Mouse (Mus musculus) MEL (cell line): ENCODE measurements at regions not wholly inside any gene's neighbourhood (a gene's known extent, or its start where the extent isn't known, plus 50 kb on each side); places are given as distances from the start of the nearest gene placed in this dataset.

Experiments used
- DNase-seq: peaks from one replicate; pipeline ENCODE4 v3.0.0; 2011; ENCODE audit warnings: low read depth, low spot score
- H3K27ac ChIP-seq: 2 replicates; pipeline ENCODE4 v1.5.1; 2012; ENCODE audit warnings: low read depth, mild to moderate bottlenecking, control low read depth, low read length, moderate library complexity; ENCODE audit not compliant: control insufficient read depth
- H3K27me3 ChIP-seq, 2 experiments: fragments of 150-350 bp in 1 of 2; sonication (generic) in 1 of 2; 2 replicates each; pipeline ENCODE4 v1.6.1; 2012; ENCODE audit warnings: low read length in 2 of 2, mild to moderate bottlenecking in 2 of 2, improper control_type of control experiment in 1 of 2, moderate library complexity in 1 of 2; ENCODE audit not compliant: insufficient read depth in 2 of 2, control insufficient read depth in 1 of 2
- H3K36me3 ChIP-seq, 2 experiments: 2 replicates each; pipeline ENCODE4 v1.6.1; 2012 to 2014; ENCODE audit warnings: low read length in 2 of 2, improper control_type of control experiment in 1 of 2, inconsistent platforms in 1 of 2, mild to moderate bottlenecking in 1 of 2; ENCODE audit not compliant: insufficient read depth in 2 of 2, control insufficient read depth in 1 of 2
- H3K4me1 ChIP-seq, 2 experiments: fragments of 150-350 bp in 1 of 2; sonication (generic) in 1 of 2; 2 replicates each; pipeline ENCODE4 v1.6.1; 2012; ENCODE audit warnings: low read length in 2 of 2, improper control_type of control experiment in 1 of 2, mild to moderate bottlenecking in 1 of 2; ENCODE audit not compliant: insufficient read depth in 2 of 2, control insufficient read depth in 1 of 2
- H3K4me3 ChIP-seq, 2 experiments: fragments of 150-350 bp in 1 of 2; sonication (generic) in 1 of 2; 2 replicates each; pipeline ENCODE4 v1.5.1; 2012; ENCODE audit warnings: low read depth in 2 of 2, low read length in 2 of 2, mild to moderate bottlenecking in 2 of 2, moderate library complexity in 2 of 2, control low read depth in 1 of 2, improper control_type of control experiment in 1 of 2; ENCODE audit not compliant: control insufficient read depth in 1 of 2, insufficient read depth in 1 of 2
- H3K79me2 ChIP-seq: 2 replicates; pipeline ENCODE4 v1.6.1; 2012; ENCODE audit warnings: mild to moderate bottlenecking, low read length, moderate library complexity; ENCODE audit not compliant: control insufficient read depth, poor library complexity, insufficient read depth
- H3K9ac ChIP-seq: 2 replicates; pipeline ENCODE4 v1.6.1; 2012; ENCODE audit warnings: low read depth, mild to moderate bottlenecking, control low read depth, low read length, moderate library complexity; ENCODE audit not compliant: control insufficient read depth, poor library complexity, severe bottlenecking
- H3K9me3 ChIP-seq: fragments of 150-350 bp; sonication (generic); replicated peaks from 2 replicates; pipeline ENCODE4 v1.6.1; 2012; ENCODE audit warnings: mild to moderate bottlenecking, low read length, improper control_type of control experiment, moderate library complexity; ENCODE audit not compliant: insufficient read depth
- BHLHE40 ChIP-seq: IDR thresholded peaks from 2 replicates; pipeline ENCODE4 v1.6.1; 2012; ENCODE audit warnings: low read depth, mild to moderate bottlenecking, inconsistent platforms, low read length, improper control_type of control experiment, borderline replicate concordance
- CHD1 ChIP-seq: IDR thresholded peaks from 2 replicates; pipeline ENCODE4 v1.6.1; 2012; ENCODE audit warnings: low read depth, mild to moderate bottlenecking, inconsistent platforms, low read length, improper control_type of control experiment
- E2F4 ChIP-seq: IDR thresholded peaks from 2 replicates; pipeline ENCODE4 v1.6.1; 2011; ENCODE audit warnings: low read depth, low read length, improper control_type of control experiment, borderline replicate concordance
- ELF1 ChIP-seq: IDR thresholded peaks from 2 replicates; pipeline ENCODE4 v1.6.1; 2014; ENCODE audit warnings: low read depth, mild to moderate bottlenecking, inconsistent platforms, low read length, improper control_type of control experiment, moderate library complexity
- EP300 ChIP-seq, 2 experiments: IDR thresholded peaks; 2 replicates each; pipeline ENCODE4 v1.6.1; 2011; ENCODE audit warnings: improper control_type of control experiment in 2 of 2, low read length in 2 of 2, low read depth in 1 of 2, mild to moderate bottlenecking in 1 of 2
- ETS1 ChIP-seq: IDR thresholded peaks from 2 replicates; pipeline ENCODE4 v1.6.1; 2012; ENCODE audit warnings: low read depth, mild to moderate bottlenecking, inconsistent platforms, low read length, improper control_type of control experiment, moderate library complexity
- GABPA ChIP-seq: IDR thresholded peaks from 2 replicates; pipeline ENCODE4 v1.6.1; 2012; ENCODE audit warnings: low read depth, mild to moderate bottlenecking, inconsistent platforms, low read length, improper control_type of control experiment, moderate library complexity
- GATA1 ChIP-seq: IDR thresholded peaks from 2 replicates; pipeline ENCODE4 v1.6.1; 2011; ENCODE audit warnings: low read depth, low read length, improper control_type of control experiment
- HCFC1 ChIP-seq: IDR thresholded peaks from 2 replicates; pipeline ENCODE4 v1.6.1; 2012; ENCODE audit warnings: low read depth, mild to moderate bottlenecking, inconsistent platforms, low read length, improper control_type of control experiment, moderate library complexity
- JUND ChIP-seq: IDR thresholded peaks from 2 replicates; pipeline ENCODE4 v1.6.1; 2011; ENCODE audit warnings: low read depth, mild to moderate bottlenecking, improper control_type of control experiment, low read length
- KAT2A ChIP-seq: conservative IDR thresholded peaks from 2 replicates; pipeline ENCODE4 v1.6.1; 2012; ENCODE audit warnings: low read depth, low read length, improper control_type of control experiment, inconsistent platforms
- MAZ ChIP-seq: IDR thresholded peaks from 2 replicates; pipeline ENCODE4 v1.6.1; 2012; ENCODE audit warnings: low read depth, mild to moderate bottlenecking, inconsistent platforms, low read length, improper control_type of control experiment
- NELFE ChIP-seq: IDR thresholded peaks from 2 replicates; pipeline ENCODE4 v1.6.1; 2011; ENCODE audit warnings: low read depth, low read length, improper control_type of control experiment
- NRF1 ChIP-seq: IDR thresholded peaks from 2 replicates; pipeline ENCODE4 v1.6.1; 2014; ENCODE audit warnings: low read depth, mild to moderate bottlenecking, inconsistent platforms, low read length, improper control_type of control experiment, moderate library complexity; ENCODE audit not compliant: poor library complexity, insufficient read depth, severe bottlenecking
- POLR2A ChIP-seq, 2 experiments: IDR thresholded peaks; 2 replicates each; pipeline ENCODE4 v1.6.1; 2011 to 2012; ENCODE audit warnings: low read length in 2 of 2, mild to moderate bottlenecking in 2 of 2, control low read depth in 1 of 2, improper control_type of control experiment in 1 of 2, low read depth in 1 of 2, moderate library complexity in 1 of 2; ENCODE audit not compliant: control insufficient read depth in 1 of 2, insufficient read depth in 1 of 2, poor library complexity in 1 of 2
- POLR2AphosphoS2 ChIP-seq: IDR thresholded peaks from 2 replicates; pipeline ENCODE4 v1.6.1; 2011; ENCODE audit warnings: low read length, improper control_type of control experiment
- POLR2AphosphoS5 ChIP-seq: IDR thresholded peaks from 2 replicates; pipeline ENCODE4 v1.6.1; 2012; ENCODE audit warnings: low read depth, borderline replicate concordance, mild to moderate bottlenecking, inconsistent platforms, low read length, moderate library complexity, mixed read lengths
- RAD21 ChIP-seq: IDR thresholded peaks from 2 replicates; pipeline ENCODE4 v1.6.1; 2011; ENCODE audit warnings: mild to moderate bottlenecking, low read depth, low read length, improper control_type of control experiment
- RCOR1 ChIP-seq: IDR thresholded peaks from 2 replicates; pipeline ENCODE4 v1.6.1; 2012; ENCODE audit warnings: low read depth, mild to moderate bottlenecking, inconsistent platforms, low read length, improper control_type of control experiment
- SIN3A ChIP-seq: IDR thresholded peaks from 2 replicates; pipeline ENCODE4 v1.6.1; 2012; ENCODE audit warnings: low read length, improper control_type of control experiment, inconsistent platforms
- SMC3 ChIP-seq: IDR thresholded peaks from 2 replicates; pipeline ENCODE4 v1.6.1; 2011; ENCODE audit warnings: low read depth, low read length, improper control_type of control experiment
- TCF12 ChIP-seq: IDR thresholded peaks from 2 replicates; pipeline ENCODE4 v1.6.1; 2014; ENCODE audit warnings: low read depth, mild to moderate bottlenecking, inconsistent platforms, low read length, improper control_type of control experiment, moderate library complexity
- UBTF ChIP-seq: IDR thresholded peaks from 2 replicates; pipeline ENCODE4 v1.6.1; 2012; ENCODE audit warnings: low read depth, mild to moderate bottlenecking, inconsistent platforms, low read length, improper control_type of control experiment, moderate library complexity, borderline replicate concordance; ENCODE audit not compliant: insufficient read depth
- USF2 ChIP-seq, 2 experiments: IDR thresholded peaks; 2 replicates each; pipeline ENCODE4 v1.6.1; 2011 to 2012; ENCODE audit warnings: improper control_type of control experiment in 2 of 2, low read length in 2 of 2, borderline replicate concordance in 1 of 2, inconsistent platforms in 1 of 2, low read depth in 1 of 2, mild to moderate bottlenecking in 1 of 2; ENCODE audit not compliant: insufficient read depth in 1 of 2
- ZKSCAN1 ChIP-seq: IDR thresholded peaks from 2 replicates; pipeline ENCODE4 v1.6.1; 2012; ENCODE audit warnings: low read depth, mild to moderate bottlenecking, inconsistent platforms, low read length, improper control_type of control experiment, moderate library complexity
- ZMIZ1 ChIP-seq: IDR thresholded peaks from 2 replicates; pipeline ENCODE4 v1.6.1; 2012; ENCODE audit warnings: low read depth, mild to moderate bottlenecking, inconsistent platforms, low read length, improper control_type of control experiment, moderate library complexity

DNA sequence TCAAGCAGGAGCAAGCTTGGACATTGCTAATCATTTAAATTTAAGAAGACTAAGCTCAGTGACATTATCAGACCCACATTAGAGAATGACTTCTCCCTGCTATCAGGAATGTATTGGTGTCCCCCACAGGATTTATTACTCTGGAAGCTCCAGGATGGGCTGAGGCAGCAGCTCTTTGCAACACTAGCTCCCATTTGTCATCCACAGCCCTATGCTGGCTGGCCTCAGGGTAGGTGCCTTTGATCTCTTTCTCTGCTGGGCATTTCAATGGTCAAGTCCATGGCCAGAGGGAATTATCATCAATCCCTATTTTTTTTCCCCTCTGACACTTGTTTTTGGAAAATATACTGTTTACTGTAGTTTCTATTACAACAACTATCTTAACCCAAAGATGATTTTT, 218.7 kb upstream of the Plxna2 start:
- no peak overlapping the region for H3K4me3 ChIP-seq
- DNase-seq = no peak
- no peaks in the 10 kb centered on the region for H3K9me3 ChIP-seq
- H3K27ac ChIP-seq = no peak overlapping the region
- no peaks in the 10 kb centered on the region for H3K27me3 ChIP-seq
- no peak overlapping the region for H3K9ac ChIP-seq
- TF ChIP-seq CHD1 = no peak
- H3K36me3 ChIP-seq = no peaks in the 10 kb centered on the region
- no peaks in the 10 kb centered on the region for H3K79me2 ChIP-seq
- no peaks in the 10 kb centered on the region for H3K4me1 ChIP-seq

- H3K27ac ChIP-seq = no peak overlapping the region
- H3K27me3 ChIP-seq = no peaks in the 10 kb centered on the region
- H3K4me3 ChIP-seq = no peak overlapping the region
- no peaks in the 10 kb centered on the region for H3K9me3 ChIP-seq
- H3K9ac ChIP-seq = no peak overlapping the region
- DNase-seq = no peak
- H3K79me2 ChIP-seq = no peaks in the 10 kb centered on the region
- no peak for TF ChIP-seq POLR2AphosphoS2
- TF ChIP-seq UBTF = no peak
- TF ChIP-seq POLR2AphosphoS5 = no peak
- TF ChIP-seq MAZ = no peak
- no peak for TF ChIP-seq RCOR1
- no peak for TF ChIP-seq SIN3A
- TF ChIP-seq HCFC1 = no peak
- no peak for TF ChIP-seq NELFE
- no peak for TF ChIP-seq TCF12
- no peak for TF ChIP-seq USF2 (IDR thresholded peaks at IDR 0.05; ENCODE audit: borderline replicate concordance in 1 of 2, insufficient read depth in 1 of 2, low read depth in 1 of 2, low read length in 2 of 2)
- no peak for TF ChIP-seq SMC3
- no peak for TF ChIP-seq E2F4
- H3K36me3 ChIP-seq = no peaks in the 10 kb centered on the region
- no peaks in the 10 kb centered on the region for H3K4me1 ChIP-seq
Observed at GRCm38 (mm10) chr1:194396754-194397460, 221.1 kb upstream of the Plxna2 start.

- Histone ChIP-seq H3K27ac (no peak overlapping the region), H3K9me3 (no peaks in the 10 kb centered on the region)
- DNase-seq = no peak
- TF ChIP-seq ZMIZ1 (no peak), JUND (no peak), NRF1 (no peak), RAD21 (no peak), POLR2A (IDR thresholded peaks at IDR 0.05; ENCODE audit: control insufficient read depth in 1 of 2, insufficient read depth in 1 of 2, low read depth in 1 of 2, low read length in 2 of 2, poor library complexity in 1 of 2) (no peak), KAT2A (no peak), ELF1 (no peak), GATA1 (no peak), ZKSCAN1 (no peak), MAZ (no peak), GABPA (no peak), EP300 (IDR thresholded peaks at IDR 0.05; ENCODE audit: low read depth in 1 of 2, low read length in 2 of 2) (no peak), ETS1 (no peak), NELFE (no peak), HCFC1 (no peak), BHLHE40 (no peak), POLR2AphosphoS5 (no peak)
Observed at GRCm38 (mm10) chr1:194393720-194394119, 224.3 kb upstream of the Plxna2 start.

More at GRCm38 (mm10) chr1:194393720-194394119, 224.3 kb upstream of the Plxna2 start:
- Histone ChIP-seq H3K36me3 (no peaks in the 10 kb centered on the region), H3K79me2 (no peaks in the 10 kb centered on the region), H3K27me3 (no peaks in the 10 kb centered on the region), H3K4me3 (no peak overlapping the region), H3K9ac (no peak overlapping the region), H3K4me1 (no peaks in the 10 kb centered on the region)
